Mouse (Mus musculus): ENCODE measurements at regions not wholly inside any gene's neighbourhood (a gene's known extent, or its start where the extent isn't known, plus 50 kb on each side); places are given as distances from the start of the nearest gene placed in this dataset.

GRCm38 (mm10) chr10:43765829-43766486 lies 135.6 kb downstream of the Qrsl1 start:
- no peak overlapping the region for H3K4me3 ChIP-seq (ENCODE audit: low read depth, low read length)
- H3K27ac ChIP-seq (ENCODE audit: low read length), result no peak overlapping the region
- WGBS, result 76% methylated on average over 11 of the region's 11 CpGs
- ATAC-seq (ENCODE audit: insufficient number of reproducible peaks, insufficient read depth, low FRiP score, low read depth), result no peak
- H3K4me1 ChIP-seq (ENCODE audit: control insufficient read depth, insufficient read depth, low read length), result no peaks in the 10 kb centered on the region
- H3K36me3 ChIP-seq (ENCODE audit: control insufficient read depth, insufficient read depth, low read length), result no peaks in the 10 kb centered on the region
- H3K4me2 ChIP-seq (replicated peaks; ENCODE audit: low read depth, low read length), result no peak overlapping the region
- no peak overlapping the region for H3K9ac ChIP-seq (replicated peaks; ENCODE audit: low read depth, low read length)
- H3K9me3 ChIP-seq (ENCODE audit: control insufficient read depth, low read depth, low read length), result no peaks in the 10 kb centered on the region; the same call in 1 of the 2 replicates
- H3K27me3 ChIP-seq (ENCODE audit: control insufficient read depth, insufficient read depth, low read length), result no peaks in the 10 kb centered on the region

GRCm38 (mm10) chr10:43767961-43768726 lies 133.4 kb downstream of the Qrsl1 start:
- no peak for ATAC-seq (ENCODE audit: insufficient number of reproducible peaks, insufficient read depth, low FRiP score, low read depth)
- Histone ChIP-seq H3K36me3 (ENCODE audit: control insufficient read depth, insufficient read depth, low read length) (no peaks in the 10 kb centered on the region), H3K27me3 (ENCODE audit: control insufficient read depth, insufficient read depth, low read length) (no peaks in the 10 kb centered on the region), H3K27ac (ENCODE audit: low read length) (no peak overlapping the region), H3K4me3 (ENCODE audit: low read depth, low read length) (no peak overlapping the region), H3K9ac (replicated peaks; ENCODE audit: low read depth, low read length) (no peak overlapping the region), H3K4me2 (replicated peaks; ENCODE audit: low read depth, low read length) (no peak overlapping the region), H3K9me3 (ENCODE audit: control insufficient read depth, low read depth, low read length) (no peaks in the 10 kb centered on the region; the same call in 1 of the 2 replicates), H3K4me1 (ENCODE audit: control insufficient read depth, insufficient read depth, low read length) (no peaks in the 10 kb centered on the region)
- 81% methylated on average over 16 of the region's 16 CpGs for WGBS

GRCm38 (mm10) chr10:43769026-43769425 lies 132.5 kb downstream of the Qrsl1 start:
- Histone ChIP-seq H3K9me3 (ENCODE audit: control insufficient read depth, low read depth, low read length) (no peaks in the 10 kb centered on the region; the same call in 1 of the 2 replicates), H3K4me2 (replicated peaks; ENCODE audit: low read depth, low read length) (no peak overlapping the region), H3K4me3 (ENCODE audit: low read depth, low read length) (no peak overlapping the region), H3K27ac (ENCODE audit: low read length) (no peak overlapping the region), H3K36me3 (ENCODE audit: control insufficient read depth, insufficient read depth, low read length) (no peaks in the 10 kb centered on the region), H3K4me1 (ENCODE audit: control insufficient read depth, insufficient read depth, low read length) (no peaks in the 10 kb centered on the region), H3K9ac (replicated peaks; ENCODE audit: low read depth, low read length) (no peak overlapping the region), H3K27me3 (ENCODE audit: control insufficient read depth, insufficient read depth, low read length) (no peaks in the 10 kb centered on the region)
- 64% methylated on average over 3 of the region's 3 CpGs for WGBS
- no peak for ATAC-seq (ENCODE audit: insufficient number of reproducible peaks, insufficient read depth, low FRiP score, low read depth)

- no peaks in the 10 kb centered on the region for H3K36me3 ChIP-seq (ENCODE audit: control insufficient read depth, insufficient read depth, low read length)
- no peaks in the 10 kb centered on the region for H3K9me3 ChIP-seq (ENCODE audit: control insufficient read depth, low read depth, low read length)
- ATAC-seq (ENCODE audit: insufficient number of reproducible peaks, insufficient read depth, low FRiP score, low read depth), result no peak
- no peak overlapping the region for H3K4me2 ChIP-seq (replicated peaks; ENCODE audit: low read depth, low read length)
- no peak overlapping the region for H3K27ac ChIP-seq (ENCODE audit: low read length)
- no peaks in the 10 kb centered on the region for H3K4me1 ChIP-seq (ENCODE audit: control insufficient read depth, insufficient read depth, low read length)
- WGBS, result 79% methylated on average over 1 of the region's 1 CpGs
- H3K4me3 ChIP-seq (ENCODE audit: low read depth, low read length), result no peak overlapping the region
- no peaks in the 10 kb centered on the region for H3K27me3 ChIP-seq (ENCODE audit: control insufficient read depth, insufficient read depth, low read length)
- H3K9ac ChIP-seq (replicated peaks; ENCODE audit: low read depth, low read length), result no peak overlapping the region
Observed at GRCm38 (mm10) chr10:43775807-43776206, 125.7 kb downstream of the Qrsl1 start.

GRCm38 (mm10) chr10:43777612-43778600 lies 123.6 kb downstream of the Qrsl1 start:
- H3K4me3 ChIP-seq (ENCODE audit: low read depth, low read length), result no peak overlapping the region
- no peak for ATAC-seq (ENCODE audit: insufficient number of reproducible peaks, insufficient read depth, low FRiP score, low read depth)
- no peak overlapping the region for H3K27ac ChIP-seq (ENCODE audit: low read length)
- H3K4me2 ChIP-seq (replicated peaks; ENCODE audit: low read depth, low read length), result no peak overlapping the region
- 88% methylated on average over 28 of the region's 28 CpGs for WGBS
- H3K9ac ChIP-seq (replicated peaks; ENCODE audit: low read depth, low read length), result no peak overlapping the region
- H3K4me1 ChIP-seq (ENCODE audit: control insufficient read depth, insufficient read depth, low read length), result no peaks in the 10 kb centered on the region
- H3K27me3 ChIP-seq (ENCODE audit: control insufficient read depth, insufficient read depth, low read length), result no peaks in the 10 kb centered on the region
- H3K9me3 ChIP-seq (ENCODE audit: control insufficient read depth, low read depth, low read length), result peaks cover 2% of the 10 kb centered on the region; the same call in 1 of the 2 replicates
- H3K36me3 ChIP-seq (ENCODE audit: control insufficient read depth, insufficient read depth, low read length), result no peaks in the 10 kb centered on the region

GRCm38 (mm10) chr10:43780571-43780970 lies 121.0 kb downstream of the Qrsl1 start:
- H3K27ac ChIP-seq (ENCODE audit: low read length), result no peak overlapping the region
- no peaks in the 10 kb centered on the region for H3K4me1 ChIP-seq (ENCODE audit: control insufficient read depth, insufficient read depth, low read length)
- H3K36me3 ChIP-seq (ENCODE audit: control insufficient read depth, insufficient read depth, low read length), result no peaks in the 10 kb centered on the region
- no peaks in the 10 kb centered on the region for H3K27me3 ChIP-seq (ENCODE audit: control insufficient read depth, insufficient read depth, low read length)
- no peak for ATAC-seq (ENCODE audit: insufficient number of reproducible peaks, insufficient read depth, low FRiP score, low read depth)
- H3K9me3 ChIP-seq (ENCODE audit: control insufficient read depth, low read depth, low read length), result peaks cover 2% of the 10 kb centered on the region; the same call in 1 of the 2 replicates
- 89% methylated on average over 4 of the region's 4 CpGs for WGBS
- H3K9ac ChIP-seq (replicated peaks; ENCODE audit: low read depth, low read length), result no peak overlapping the region
- H3K4me2 ChIP-seq (replicated peaks; ENCODE audit: low read depth, low read length), result no peak overlapping the region
- no peak overlapping the region for H3K4me3 ChIP-seq (ENCODE audit: low read depth, low read length)

DNA sequence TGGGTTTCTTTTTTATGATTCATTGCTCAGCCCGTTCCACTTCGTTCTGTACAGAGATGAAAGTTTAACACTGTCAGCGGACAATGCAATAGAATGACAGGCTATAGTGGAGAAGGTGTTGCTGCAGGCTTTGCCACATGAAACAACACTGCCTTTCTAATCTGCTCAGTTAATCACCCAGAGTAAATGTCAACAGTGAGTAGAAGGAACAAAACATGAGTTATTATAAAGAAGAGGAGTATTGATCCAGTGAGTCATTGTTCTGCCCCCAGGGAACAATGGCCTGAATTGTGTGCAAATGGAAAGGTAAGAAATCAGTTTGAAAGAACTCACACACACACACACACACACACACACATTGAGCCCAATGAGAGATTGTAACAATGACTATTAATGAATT lies 118.2 kb downstream of the Qrsl1 start:
- 0 out of 2 replicates have a peak, but pooled peaks have one; percentile 28 for ATAC-seq (ENCODE audit: insufficient number of reproducible peaks, insufficient read depth, low FRiP score, low read depth)
- Histone ChIP-seq H3K9ac (replicated peaks; ENCODE audit: low read depth, low read length) (no peak overlapping the region), H3K4me1 (ENCODE audit: control insufficient read depth, insufficient read depth, low read length) (no peaks in the 10 kb centered on the region), H3K4me3 (ENCODE audit: low read depth, low read length) (no peak overlapping the region), H3K36me3 (ENCODE audit: control insufficient read depth, insufficient read depth, low read length) (no peaks in the 10 kb centered on the region), H3K27me3 (ENCODE audit: control insufficient read depth, insufficient read depth, low read length) (no peaks in the 10 kb centered on the region), H3K27ac (ENCODE audit: low read length) (no peak overlapping the region), H3K9me3 (ENCODE audit: control insufficient read depth, low read depth, low read length) (peaks cover 2% of the 10 kb centered on the region; the same call in 1 of the 2 replicates), H3K4me2 (replicated peaks; ENCODE audit: low read depth, low read length) (no peak overlapping the region)
- 75% methylated on average over 3 of the region's 3 CpGs for WGBS

DNA sequence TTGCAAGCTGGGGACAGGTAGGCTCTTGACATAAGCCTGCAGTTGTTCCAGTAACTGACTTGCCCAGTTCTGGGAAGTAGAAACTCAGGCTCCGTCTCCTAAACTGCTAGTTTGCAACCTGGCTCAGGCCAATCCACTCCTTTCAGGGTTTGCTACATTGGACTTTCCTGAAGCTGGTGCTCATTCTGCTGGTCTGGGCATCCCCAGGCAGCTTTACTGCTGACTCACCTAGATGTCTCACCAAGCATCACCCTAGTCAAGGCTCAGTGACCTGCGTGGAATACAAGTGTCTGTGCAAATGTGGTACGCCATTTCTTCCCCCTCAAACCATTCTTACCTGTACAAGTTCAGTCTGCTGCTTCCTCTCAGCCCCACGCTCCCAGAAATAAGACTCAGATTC lies 110.8 kb downstream of the Qrsl1 start:
- ATAC-seq (ENCODE audit: insufficient number of reproducible peaks, insufficient read depth, low FRiP score, low read depth), result no peak
- no peaks in the 10 kb centered on the region for H3K36me3 ChIP-seq (ENCODE audit: control insufficient read depth, insufficient read depth, low read length)
- no peak overlapping the region for H3K9ac ChIP-seq (replicated peaks; ENCODE audit: low read depth, low read length)
- no peaks in the 10 kb centered on the region for H3K9me3 ChIP-seq (ENCODE audit: control insufficient read depth, low read depth, low read length)
- H3K4me1 ChIP-seq (ENCODE audit: control insufficient read depth, insufficient read depth, low read length), result no peaks in the 10 kb centered on the region
- H3K27ac ChIP-seq (ENCODE audit: low read length), result no peak overlapping the region
- no peak overlapping the region for H3K4me2 ChIP-seq (replicated peaks; ENCODE audit: low read depth, low read length)
- no peak overlapping the region for H3K4me3 ChIP-seq (ENCODE audit: low read depth, low read length)
- 93% methylated on average over 4 of the region's 4 CpGs for WGBS
- H3K27me3 ChIP-seq (ENCODE audit: control insufficient read depth, insufficient read depth, low read length), result no peaks in the 10 kb centered on the region

Data from stomach, embryonic 14.5 days (tissue).